ENCODE assay signal across 25 mouse cellular contexts in the genomic region with DNA sequence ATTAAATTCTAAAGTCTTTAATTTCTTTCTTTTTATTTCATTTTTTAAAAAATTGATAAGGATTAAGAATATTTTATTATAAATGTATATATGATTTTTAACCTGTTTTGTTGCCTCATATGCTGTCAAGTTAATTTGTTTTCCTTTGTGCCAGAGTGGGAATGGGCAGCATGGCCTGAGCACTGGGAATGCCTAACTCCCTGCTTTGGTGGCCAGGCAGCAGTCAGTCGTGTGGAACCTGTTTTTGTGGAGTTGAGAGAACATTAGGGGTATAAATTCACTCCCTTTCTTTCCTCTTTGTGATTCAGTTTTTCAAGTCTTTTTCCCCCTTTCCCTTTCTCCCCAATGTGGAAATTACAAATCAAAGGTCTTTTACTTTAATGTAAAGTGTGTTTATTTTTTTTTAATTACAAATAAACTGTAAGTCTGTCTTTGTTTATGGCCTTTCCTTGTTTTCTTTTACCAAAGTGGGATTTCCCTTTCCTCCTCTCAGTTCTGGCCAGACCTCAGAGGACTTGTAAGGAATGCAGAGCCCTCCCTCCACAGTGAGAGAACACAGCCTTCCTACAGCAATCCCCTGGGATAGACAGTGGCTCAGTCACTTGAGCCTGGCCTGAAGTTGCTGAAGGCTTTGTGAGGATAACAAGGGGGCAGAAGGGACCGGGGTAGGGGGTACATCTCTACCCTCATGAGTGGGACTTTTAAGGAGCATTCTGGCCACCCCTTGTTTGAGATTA. TPM values are rescaled to one million over a fixed set of nuclear protein-coding genes. Genes with fewer than 3 reads are reported as not detected.
"Had no signal": no experiment of that assay in that cellular context is flagged by ENCODE, and none has a peak within 500 bp of the region (broad histone marks: within the 10 kb centered on the region; RNA-seq: fewer than 3 reads in every experiment).

No protein-coding gene starts in this region.

- H3K27ac ChIP-seq: midbrain, embryonic 10.5 days; midbrain, embryonic 12.5 days; neural tube, embryonic 13.5 days; neural tube, embryonic 15.5 days had no signal

- H3K4me2 ChIP-seq: lung, embryonic 14.5 days; midbrain, embryonic 12.5 days; neural tube, embryonic 13.5 days; neural tube, embryonic 15.5 days had no signal

- H3K9ac ChIP-seq: lung, embryonic 14.5 days; midbrain, embryonic 12.5 days; neural tube, embryonic 13.5 days; neural tube, embryonic 15.5 days had no signal

- H3K4me1 ChIP-seq: midbrain, embryonic 10.5 days; midbrain, embryonic 12.5 days; neural tube, embryonic 13.5 days; neural tube, embryonic 15.5 days had no signal

- H3K4me3 ChIP-seq: midbrain, embryonic 10.5 days; midbrain, embryonic 12.5 days; myocyte; neural tube, embryonic 13.5 days; neural tube, embryonic 15.5 days had no signal

- H3K27me3 ChIP-seq: midbrain, embryonic 12.5 days; neural tube, embryonic 13.5 days; neural tube, embryonic 15.5 days had no signal

- DNase-seq: lung, adult 18-20 months; lung, embryonic 14.5 days; lung, postnatal 10 days; lung, postnatal 4 days; retina, postnatal 1 day; right cerebral cortex, adult 18-20 months; right cerebral cortex, postnatal 25 days; right cerebral cortex, postnatal 4 days; spleen, adult 18-20 months; thymus, adult 18-20 months; thymus, postnatal 14 days; thymus, postnatal 36 days had no signal

- ATAC-seq: midbrain, embryonic 16.5 days had no signal

- H3K36me3 ChIP-seq: midbrain, embryonic 10.5 days; midbrain, embryonic 12.5 days; neural tube, embryonic 13.5 days; neural tube, embryonic 15.5 days had no signal

RNA-seq across cellular contexts. Expression of a gene that starts 17.2 kb away (rescaled TPM):
- polyA plus RNA-seq: liver, embryonic 16.5 days; lung, embryonic 14.5 days; lung, embryonic 16.5 days; midbrain, embryonic 10.5 days; midbrain, embryonic 12.5 days; midbrain, embryonic 16.5 days; myocyte; neural tube, embryonic 11.5 days; neural tube, embryonic 13.5 days; neural tube, embryonic 15.5 days; small intestine, adult 2 months; stomach, embryonic 14.5 days; stomach, embryonic 16.5 days; thymus, postnatal 0 days had no signal
